Mouse (Mus musculus): ENCODE results near the gene Dnm3. TPM values are rescaled to one million over a fixed set of nuclear protein-coding genes. Genes with fewer than 3 reads are reported as not detected.

Gene Dnm3
- polyA plus RNA-seq, 1 experiment, result 3.0 TPM

DNA sequence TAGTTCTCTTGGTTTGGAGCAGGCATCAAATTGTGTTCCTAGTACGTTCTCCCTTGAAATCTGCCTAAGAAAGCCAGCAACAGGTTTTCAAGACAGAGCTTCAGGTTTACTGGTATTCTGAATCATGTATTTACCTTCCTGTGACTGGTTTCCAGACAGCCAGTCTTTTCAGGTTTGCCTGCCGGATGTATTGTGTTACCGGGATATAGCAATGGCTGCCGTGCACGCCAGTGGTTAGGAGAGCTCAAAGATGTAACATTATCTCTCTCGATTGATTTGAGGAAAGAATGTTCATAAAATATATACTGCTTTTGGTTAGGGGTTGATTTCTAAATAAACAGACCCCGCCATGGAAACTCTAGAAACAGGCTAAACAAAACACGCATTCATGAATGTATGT, 264.8 kb downstream of the Dnm3 start:
- Histone ChIP-seq H3K27me3 (ENCODE audit: control insufficient read depth, insufficient read depth, insufficient read length) (no peaks in the 10 kb centered on the region), H3K79me2 (ENCODE audit: control insufficient read depth, insufficient read depth) (peaks cover 4% of the 10 kb centered on the region), H3K4me3 (no peak overlapping the region)

DNA sequence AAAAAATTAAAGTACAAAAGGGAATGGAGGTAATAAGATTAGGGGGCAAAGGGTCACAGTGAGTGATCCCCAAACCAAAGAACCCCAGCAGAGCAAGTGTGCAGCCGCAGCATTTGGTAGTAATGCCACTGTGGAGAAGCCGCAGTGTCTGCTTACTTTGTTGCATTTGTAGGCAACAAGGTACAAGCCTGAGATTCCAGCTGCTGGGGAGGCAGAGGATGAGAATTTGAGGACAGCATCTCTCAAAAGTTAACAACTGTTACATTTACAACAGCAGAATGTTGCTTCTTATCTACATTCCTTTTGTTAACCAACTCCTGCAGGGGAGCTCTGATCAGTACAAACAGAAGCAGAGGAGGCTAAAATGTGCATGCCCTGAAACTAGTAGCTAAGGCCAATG, 267.3 kb downstream of the Dnm3 start:
- H3ac ChIP-seq (ENCODE audit: control insufficient read depth, insufficient read length), result no peak overlapping the region
- no peak for TF ChIP-seq SRF (IDR thresholded peaks at IDR 0.05; ENCODE audit: control insufficient read depth, insufficient read length, low read depth)
- H3K4me3 ChIP-seq, result no peak overlapping the region
- H3K79me2 ChIP-seq (ENCODE audit: control insufficient read depth, insufficient read depth), result no peaks in the 10 kb centered on the region
- H3K36me3 ChIP-seq (ENCODE audit: control insufficient read depth, insufficient read depth), result no peaks in the 10 kb centered on the region
- no peaks in the 10 kb centered on the region for H3K27me3 ChIP-seq (ENCODE audit: control insufficient read depth, insufficient read depth, insufficient read length)
- H3K4me2 ChIP-seq (ENCODE audit: low read depth), result no peak overlapping the region

More for the DNA sequence above, 264.8 kb downstream of the Dnm3 start:
- no peak for TF ChIP-seq POLR2AphosphoS2 (IDR thresholded peaks at IDR 0.05; ENCODE audit: insufficient read length, low read depth)
- TF ChIP-seq MAX (IDR thresholded peaks at IDR 0.05; ENCODE audit: low read depth), result no peak
- TF ChIP-seq TCF12 (IDR thresholded peaks at IDR 0.05; ENCODE audit: insufficient read depth, poor library complexity, severe bottlenecking), result no peak
- no peak for TF ChIP-seq CEBPB (IDR thresholded peaks at IDR 0.05; ENCODE audit: insufficient read depth, poor library complexity, severe bottlenecking)
- TF ChIP-seq USF1 (IDR thresholded peaks at IDR 0.05; ENCODE audit: low read depth), result no peak
- TF ChIP-seq E2F4 (IDR thresholded peaks at IDR 0.05; ENCODE audit: insufficient read depth), result no peak
- no peak for TF ChIP-seq POLR2A (IDR thresholded peaks at IDR 0.05; ENCODE audit: insufficient read length, low read depth)
- no peak for TF ChIP-seq MYOD1 (IDR thresholded peaks at IDR 0.05; ENCODE audit: control insufficient read depth in 1 of 3, insufficient read length in 2 of 3, low read depth in 2 of 3)
- no peak for TF ChIP-seq REST (IDR thresholded peaks at IDR 0.05; ENCODE audit: insufficient read depth, insufficient read length)
- no peak for TF ChIP-seq SRF (IDR thresholded peaks at IDR 0.05; ENCODE audit: control insufficient read depth, insufficient read length, low read depth)
- TF ChIP-seq MYOG (IDR thresholded peaks at IDR 0.05; ENCODE audit: control insufficient read depth in 1 of 3, insufficient read depth in 1 of 3, insufficient read length in 2 of 3, low read depth in 2 of 3), result no peak
- TF ChIP-seq TCF3 (IDR thresholded peaks at IDR 0.05; ENCODE audit: insufficient read length, low read depth), result no peak
- Histone ChIP-seq H3K4me2 (ENCODE audit: low read depth) (no peak overlapping the region), H3K36me3 (ENCODE audit: control insufficient read depth, insufficient read depth) (no peaks in the 10 kb centered on the region), H3ac (ENCODE audit: control insufficient read depth, insufficient read length) (no peak overlapping the region)

DNA sequence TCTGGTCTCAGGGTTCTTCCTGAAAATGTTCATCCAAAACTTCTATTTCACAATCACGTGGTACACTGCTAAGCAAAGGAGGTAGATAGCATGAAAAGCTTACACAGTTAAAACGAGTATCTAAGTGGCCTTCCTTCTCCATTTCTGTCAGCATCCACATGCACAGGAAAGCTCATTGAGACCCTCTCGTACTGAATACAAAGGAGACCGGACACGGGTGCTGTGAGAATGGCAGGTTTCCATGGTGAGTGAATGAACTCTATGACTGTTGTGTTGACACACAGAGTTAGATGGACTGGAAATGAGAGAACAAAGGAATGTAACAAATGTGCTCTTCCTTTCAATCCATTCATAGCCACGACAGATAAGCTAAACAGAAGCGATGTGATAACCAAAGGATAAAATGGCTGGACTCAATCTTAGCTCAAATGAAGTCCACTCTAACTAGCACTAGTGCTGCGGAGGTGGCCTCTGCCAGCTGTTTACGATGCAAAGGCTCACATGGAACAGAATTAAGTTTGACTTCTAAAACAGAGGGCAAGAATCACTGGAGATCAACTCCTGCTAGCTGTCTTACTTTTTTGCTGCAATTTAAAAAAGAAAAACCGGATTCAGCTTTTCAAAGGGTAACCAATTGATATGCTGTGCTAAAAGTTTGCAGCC, 268.2 kb downstream of the Dnm3 start:
- Histone ChIP-seq H3K27me3 (ENCODE audit: control insufficient read depth, insufficient read depth, insufficient read length) (no peaks in the 10 kb centered on the region), H3K4me2 (ENCODE audit: low read depth) (no peak overlapping the region), H3K4me3 (no peak overlapping the region), H3K79me2 (ENCODE audit: control insufficient read depth, insufficient read depth) (no peaks in the 10 kb centered on the region), H3K36me3 (ENCODE audit: control insufficient read depth, insufficient read depth) (no peaks in the 10 kb centered on the region), H3ac (ENCODE audit: control insufficient read depth, insufficient read length) (no peak overlapping the region)
- TF ChIP-seq SRF (IDR thresholded peaks at IDR 0.05; ENCODE audit: control insufficient read depth, insufficient read length, low read depth), result no peak
- TF ChIP-seq TCF12 (IDR thresholded peaks at IDR 0.05; ENCODE audit: insufficient read depth, poor library complexity, severe bottlenecking), result no peak
- no peak for TF ChIP-seq MYOG (IDR thresholded peaks at IDR 0.05; ENCODE audit: control insufficient read depth in 1 of 3, insufficient read depth in 1 of 3, insufficient read length in 2 of 3, low read depth in 2 of 3)
- no peak for TF ChIP-seq REST (IDR thresholded peaks at IDR 0.05; ENCODE audit: insufficient read depth, insufficient read length)
- no peak for TF ChIP-seq TCF3 (IDR thresholded peaks at IDR 0.05; ENCODE audit: insufficient read length, low read depth)
- no peak for TF ChIP-seq E2F4 (IDR thresholded peaks at IDR 0.05; ENCODE audit: insufficient read depth)
- no peak for TF ChIP-seq USF1 (IDR thresholded peaks at IDR 0.05; ENCODE audit: low read depth)
- no peak for TF ChIP-seq POLR2AphosphoS2 (IDR thresholded peaks at IDR 0.05; ENCODE audit: insufficient read length, low read depth)
- TF ChIP-seq MYOD1 (IDR thresholded peaks at IDR 0.05; ENCODE audit: control insufficient read depth in 1 of 3, insufficient read length in 2 of 3, low read depth in 2 of 3), result no peak

DNA sequence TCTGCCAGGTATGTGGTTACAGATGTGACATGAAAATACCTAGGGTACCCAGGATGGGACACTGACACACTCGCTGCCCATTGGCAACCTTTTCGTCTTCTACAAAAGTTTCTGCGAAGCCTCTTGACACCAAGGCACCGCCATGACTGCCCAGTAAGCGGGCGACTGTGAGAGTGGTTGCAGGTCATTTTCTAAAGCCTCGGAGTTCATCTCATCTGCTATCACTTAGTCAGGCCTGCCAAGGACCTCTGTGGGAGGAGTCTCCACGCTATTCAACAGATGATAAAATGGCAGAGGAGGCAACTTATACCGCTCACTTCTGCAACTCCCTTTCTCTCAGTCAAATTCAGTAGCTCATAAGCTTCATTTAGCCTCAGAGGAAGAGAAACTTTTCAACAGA, 268.8 kb downstream of the Dnm3 start:
- no peak overlapping the region for H3K4me3 ChIP-seq
- H3K79me2 ChIP-seq (ENCODE audit: control insufficient read depth, insufficient read depth), result no peaks in the 10 kb centered on the region
- H3K27me3 ChIP-seq (ENCODE audit: control insufficient read depth, insufficient read depth, insufficient read length), result no peaks in the 10 kb centered on the region
- no peaks in the 10 kb centered on the region for H3K36me3 ChIP-seq (ENCODE audit: control insufficient read depth, insufficient read depth)
- H3K4me2 ChIP-seq (ENCODE audit: low read depth), result no peak overlapping the region
- TF ChIP-seq TCF3 (IDR thresholded peaks at IDR 0.05; ENCODE audit: insufficient read length, low read depth) (no peak), SRF (IDR thresholded peaks at IDR 0.05; ENCODE audit: control insufficient read depth, insufficient read length, low read depth) (no peak), USF1 (IDR thresholded peaks at IDR 0.05; ENCODE audit: low read depth) (no peak), MYOG (IDR thresholded peaks at IDR 0.05; ENCODE audit: control insufficient read depth in 1 of 3, insufficient read depth in 1 of 3, insufficient read length in 2 of 3, low read depth in 2 of 3) (no peak), MAX (IDR thresholded peaks at IDR 0.05; ENCODE audit: low read depth) (no peak), CEBPB (IDR thresholded peaks at IDR 0.05; ENCODE audit: insufficient read depth, poor library complexity, severe bottlenecking) (no peak), TCF12 (IDR thresholded peaks at IDR 0.05; ENCODE audit: insufficient read depth, poor library complexity, severe bottlenecking) (no peak), REST (IDR thresholded peaks at IDR 0.05; ENCODE audit: insufficient read depth, insufficient read length) (no peak), POLR2A (IDR thresholded peaks at IDR 0.05; ENCODE audit: insufficient read length, low read depth) (no peak), MYOD1 (IDR thresholded peaks at IDR 0.05; ENCODE audit: control insufficient read depth in 1 of 3, insufficient read length in 2 of 3, low read depth in 2 of 3) (no peak), E2F4 (IDR thresholded peaks at IDR 0.05; ENCODE audit: insufficient read depth) (no peak), POLR2AphosphoS2 (IDR thresholded peaks at IDR 0.05; ENCODE audit: insufficient read length, low read depth) (no peak)
- no peak overlapping the region for H3ac ChIP-seq (ENCODE audit: control insufficient read depth, insufficient read length)

DNA sequence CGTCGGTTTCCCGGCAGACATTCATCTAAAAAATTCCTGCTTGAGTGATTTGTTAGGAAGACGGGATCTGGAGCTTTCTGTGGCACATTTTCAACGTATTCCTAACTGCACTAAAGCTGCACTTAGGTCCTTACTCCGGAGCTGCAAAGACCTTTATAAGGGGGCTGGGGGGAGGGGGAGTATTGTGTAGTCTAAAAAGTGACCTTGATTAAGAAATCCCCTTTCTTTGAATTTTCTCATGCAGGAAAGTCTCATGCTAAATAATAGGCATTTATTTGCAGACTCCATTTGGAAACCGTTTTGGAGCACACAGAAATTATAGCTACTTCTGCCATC, 270.2 kb downstream of the Dnm3 start:
- Histone ChIP-seq H3ac (ENCODE audit: control insufficient read depth, insufficient read length) (no peak overlapping the region), H3K27me3 (ENCODE audit: control insufficient read depth, insufficient read depth, insufficient read length) (no peaks in the 10 kb centered on the region), H3K36me3 (ENCODE audit: control insufficient read depth, insufficient read depth) (no peaks in the 10 kb centered on the region), H3K79me2 (ENCODE audit: control insufficient read depth, insufficient read depth) (no peaks in the 10 kb centered on the region), H3K4me3 (peak overlapping the region; percentile 4), H3K4me2 (ENCODE audit: low read depth) (peak overlapping the region; percentile 82)
- TF ChIP-seq E2F4 (IDR thresholded peaks at IDR 0.05; ENCODE audit: insufficient read depth) (no peak), MYOG (IDR thresholded peaks at IDR 0.05; ENCODE audit: control insufficient read depth in 1 of 3, insufficient read depth in 1 of 3, insufficient read length in 2 of 3, low read depth in 2 of 3) (no peak), TCF12 (IDR thresholded peaks at IDR 0.05; ENCODE audit: insufficient read depth, poor library complexity, severe bottlenecking) (no peak), USF1 (IDR thresholded peaks at IDR 0.05; ENCODE audit: low read depth) (no peak)
